Mouse (Mus musculus): Measurements from ENCODE around the gene Col12a1.

The Col12a1 gene
- long read RNA-seq, experiment 1, partial matches to known transcripts: 1 of 1 reads
- long read RNA-seq, experiment 1, other reads (novel, unspliced or antisense): 0 of 1 reads
- long read RNA-seq, experiment 2, partial matches to known transcripts: 1 of 1 reads
- long read RNA-seq, experiment 2, other reads (novel, unspliced or antisense): 0 of 1 reads

DNA sequence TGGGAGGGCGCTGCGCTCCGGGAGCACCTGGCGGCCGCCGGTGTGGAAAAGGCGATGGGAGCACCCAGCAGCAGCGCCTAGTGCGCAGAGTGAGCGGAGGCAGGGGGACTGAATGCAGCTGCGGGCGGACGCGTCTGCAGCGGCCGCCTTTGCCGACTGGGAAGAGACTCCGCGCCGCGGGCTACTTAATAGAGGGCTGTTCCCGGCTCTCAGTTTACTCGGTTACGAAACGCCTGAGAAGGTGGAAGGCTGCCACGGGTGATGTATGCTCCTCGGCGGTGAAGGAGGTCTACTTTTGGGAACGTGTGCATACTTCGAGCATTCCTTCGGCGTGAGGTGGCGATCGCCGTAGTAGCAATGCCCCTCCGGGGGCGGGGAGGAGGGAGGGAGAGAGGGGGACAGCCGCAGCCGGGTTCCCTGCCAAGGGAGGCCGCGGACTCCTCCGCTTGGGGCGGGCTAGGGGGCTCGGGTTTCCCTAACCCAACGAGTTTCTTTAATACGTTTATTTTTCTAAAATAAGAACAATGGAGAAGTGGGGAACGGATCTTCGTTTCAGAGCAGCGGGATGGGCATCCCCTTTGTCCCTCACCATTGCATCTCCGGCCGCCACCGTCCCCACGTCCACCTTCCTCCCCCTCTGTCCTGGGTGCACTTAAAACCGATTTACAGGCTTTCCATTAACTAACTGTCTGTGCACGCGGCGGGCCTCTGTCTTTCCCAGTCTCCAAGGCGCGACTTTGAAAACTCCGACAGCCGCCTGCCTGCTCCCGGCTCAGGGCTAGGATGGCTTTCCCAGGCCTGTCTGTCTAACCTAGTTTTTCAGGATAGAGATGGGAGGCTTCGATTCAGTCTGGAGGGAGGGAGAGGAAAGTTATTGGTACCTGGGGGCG is at the start of gene Col12a1:
TSS of gene Col12a1 (minus strand) at position 351 of the 890 bp plus-strand sequence.
- intact Hi-C loops (cut with DNase I): loop anchor here (5.0 kb wide), 1 partner anchor 931 kb away; no protein-coding TSS in a partner anchor

DNA sequence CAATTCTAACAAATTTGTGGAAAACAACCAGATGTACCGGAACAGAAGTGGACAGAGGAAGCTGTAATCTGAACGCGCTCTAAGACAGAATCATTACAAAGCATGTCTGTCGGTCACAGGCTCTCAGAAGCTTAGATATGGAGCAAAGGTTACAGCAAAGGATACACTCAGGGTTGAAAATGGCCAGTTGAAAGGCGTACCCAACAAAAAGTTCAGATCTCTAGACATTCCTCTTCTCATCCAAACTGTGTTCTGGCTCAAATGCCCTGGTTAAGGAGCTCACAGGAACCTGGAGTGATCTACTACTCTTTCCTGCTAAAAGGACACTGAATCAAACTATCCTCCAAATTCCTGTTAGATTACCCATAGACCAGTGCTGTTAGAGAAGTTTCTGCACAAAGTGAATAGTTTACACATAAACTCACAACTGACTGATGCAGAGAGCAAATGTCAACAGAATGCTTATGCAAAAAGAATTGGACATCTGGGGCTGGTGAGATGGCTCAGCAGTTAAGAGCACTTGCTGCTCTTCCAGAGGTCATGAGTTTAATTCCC is 48.4 kb upstream of the Col12a1 start:
- intact Hi-C loops (cut with DNase I): no loop called here

DNA sequence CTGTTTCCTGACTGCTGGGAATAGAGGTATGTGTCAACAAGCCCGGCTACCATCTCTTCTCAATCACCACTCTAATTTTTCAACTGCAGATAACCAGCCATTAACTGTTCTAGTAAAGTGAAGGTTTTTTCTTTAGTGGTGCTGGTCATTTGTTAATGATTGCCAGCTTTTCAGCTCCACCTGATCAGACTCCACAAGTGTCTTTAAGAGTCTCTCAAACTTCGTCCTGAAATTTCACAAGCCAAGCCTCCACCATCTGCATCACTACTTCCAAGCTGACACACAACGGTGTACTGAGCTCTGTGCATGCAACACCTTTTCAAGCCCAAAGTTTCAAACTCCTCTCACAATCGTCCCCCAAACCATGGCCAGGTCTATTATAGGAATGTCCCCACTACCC is 46.7 kb upstream of the Col12a1 start:
- intact Hi-C loops (cut with DNase I): no loop called here

DNA sequence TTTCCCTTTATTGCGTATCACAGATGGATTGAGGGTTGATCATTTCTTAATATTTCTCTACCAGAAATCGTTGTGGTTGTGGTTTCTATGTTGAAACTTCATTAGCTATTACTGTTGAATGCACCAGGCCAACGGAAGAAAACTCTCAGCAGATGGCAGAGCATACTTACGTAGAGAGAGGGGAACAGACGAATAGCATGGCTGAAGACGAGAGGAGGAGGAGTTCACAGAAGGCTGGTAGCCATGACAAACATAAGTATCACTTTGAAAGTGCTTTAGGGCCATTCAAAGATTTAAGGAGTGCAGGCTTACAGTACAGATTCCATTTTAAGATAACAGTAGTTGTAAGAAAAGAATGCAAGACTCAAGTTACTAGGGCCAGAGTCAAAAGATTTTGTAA is 43.9 kb upstream of the Col12a1 start:
- intact Hi-C loops (cut with DNase I): loop anchor here (5.0 kb wide), 1 partner anchor 35 kb away; no protein-coding TSS in a partner anchor

DNA sequence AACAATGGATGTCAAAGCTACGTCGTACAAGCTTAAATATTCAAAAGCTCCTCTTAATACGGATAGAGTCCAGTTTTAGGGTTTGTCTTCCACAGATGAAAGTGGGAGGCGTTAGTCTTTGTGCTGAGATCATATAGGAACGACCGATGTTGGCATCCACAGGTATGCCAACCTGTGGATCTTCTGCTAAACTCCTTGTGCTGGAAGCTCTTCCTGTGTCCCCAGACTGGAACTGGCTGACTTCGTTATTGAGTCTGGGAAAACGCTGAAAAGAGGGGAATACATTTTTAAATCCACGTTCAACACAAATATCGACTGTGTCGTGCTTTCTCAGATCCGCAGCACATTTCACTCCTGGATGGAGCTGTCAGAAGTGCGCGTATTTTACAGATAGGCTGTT is 41.4 kb upstream of the Col12a1 start:
- intact Hi-C loops (cut with DNase I): loop anchor here (5.0 kb wide), 1 partner anchor 37 kb away; no protein-coding TSS in a partner anchor

DNA sequence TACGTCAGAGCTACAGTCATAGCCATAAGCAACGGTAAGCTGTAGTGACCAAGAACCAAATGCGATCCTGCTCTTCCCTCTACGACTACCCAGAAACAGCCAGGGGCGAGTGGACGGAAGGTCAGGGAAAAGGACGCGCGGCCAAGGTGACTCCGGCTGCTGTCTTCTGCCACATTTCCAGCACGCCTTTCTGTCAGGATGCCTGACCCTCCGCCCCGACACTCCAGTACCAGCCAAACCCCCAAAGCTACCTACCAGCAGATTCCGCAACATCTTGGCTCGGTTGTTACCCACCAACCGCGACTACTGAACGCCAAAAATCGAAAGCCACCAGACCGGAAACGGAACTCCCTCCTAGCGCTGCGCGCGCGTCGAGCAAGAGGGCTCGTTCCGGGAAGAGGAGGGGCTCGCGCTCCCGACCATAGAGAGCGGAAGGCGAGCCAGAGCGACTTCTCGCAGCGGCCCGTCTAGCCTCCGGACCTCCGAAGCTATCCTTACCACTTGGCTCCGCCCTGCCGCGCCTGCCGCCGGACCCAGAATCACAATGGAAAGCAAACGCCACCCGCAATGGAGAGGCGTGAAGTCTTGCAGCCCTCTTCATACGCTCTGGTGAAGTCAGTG is 40.9 kb upstream of the Col12a1 start, which contains the start of gene Cox7a2:
TSS of gene Cox7a2 (minus strand) at position 494 of the 621 bp plus-strand sequence.
- intact Hi-C loops (cut with DNase I): loop anchor here (5.0 kb wide), 1 partner anchor 38 kb away; no protein-coding TSS in a partner anchor

DNA sequence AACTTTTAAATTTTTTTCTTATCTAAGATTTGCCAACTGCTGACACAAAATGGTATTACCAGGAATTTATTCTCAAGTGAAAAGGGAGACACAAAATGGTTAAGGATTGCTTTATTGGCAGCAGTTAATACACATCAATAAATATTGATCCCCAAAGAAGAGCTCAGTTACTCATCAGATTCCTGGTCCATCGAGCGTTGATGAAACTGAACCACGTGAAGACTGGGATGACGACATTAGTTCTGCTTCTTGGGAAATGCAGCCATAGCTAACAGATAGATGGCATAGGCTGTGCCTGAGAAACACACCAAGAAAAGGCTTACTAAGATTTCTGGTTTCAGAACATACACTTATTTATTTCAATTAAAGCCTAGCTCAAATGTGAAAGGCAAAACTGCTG is 36.7 kb upstream of the Col12a1 start:
- intact Hi-C loops (cut with DNase I): no loop called here

DNA sequence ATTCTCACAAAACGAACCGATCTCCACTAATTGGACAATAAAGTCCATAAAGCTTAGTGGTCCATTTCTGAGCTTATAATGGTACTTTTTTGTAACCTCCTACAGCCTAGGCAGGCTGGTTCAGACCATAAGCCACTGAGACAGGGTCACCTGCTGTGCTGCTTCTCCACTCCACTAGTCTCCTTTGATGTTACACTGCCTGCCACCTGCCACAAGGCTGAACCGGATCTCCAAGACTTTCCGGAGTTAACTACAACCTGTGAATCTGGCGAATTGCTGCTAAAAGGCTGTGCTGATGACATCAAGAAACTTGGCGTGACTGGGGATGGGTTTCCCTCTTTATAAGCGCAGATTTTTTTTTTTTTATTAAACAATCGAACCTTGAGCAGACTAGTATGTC is 33.2 kb upstream of the Col12a1 start:
- intact Hi-C loops (cut with DNase I): no loop called here

DNA sequence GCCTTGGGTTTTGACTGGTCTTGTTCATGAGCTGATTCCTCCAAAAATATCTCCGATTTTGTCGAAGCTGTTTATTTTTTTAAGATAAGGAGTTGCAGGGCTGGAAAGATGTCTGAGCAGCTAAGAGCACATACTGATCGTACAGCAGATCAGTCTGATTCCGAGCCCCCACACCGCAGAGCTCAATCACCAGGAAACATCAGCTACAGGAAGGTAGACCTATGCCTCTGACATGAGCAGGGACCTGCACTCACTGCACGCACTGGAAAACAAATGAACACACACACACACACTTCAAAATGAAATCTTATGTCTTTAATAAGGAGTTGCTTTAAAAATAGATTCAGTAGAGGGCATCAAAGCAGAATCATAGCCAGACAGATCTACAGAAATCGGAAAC is 32.1 kb upstream of the Col12a1 start:
- intact Hi-C loops (cut with DNase I): no loop called here

DNA sequence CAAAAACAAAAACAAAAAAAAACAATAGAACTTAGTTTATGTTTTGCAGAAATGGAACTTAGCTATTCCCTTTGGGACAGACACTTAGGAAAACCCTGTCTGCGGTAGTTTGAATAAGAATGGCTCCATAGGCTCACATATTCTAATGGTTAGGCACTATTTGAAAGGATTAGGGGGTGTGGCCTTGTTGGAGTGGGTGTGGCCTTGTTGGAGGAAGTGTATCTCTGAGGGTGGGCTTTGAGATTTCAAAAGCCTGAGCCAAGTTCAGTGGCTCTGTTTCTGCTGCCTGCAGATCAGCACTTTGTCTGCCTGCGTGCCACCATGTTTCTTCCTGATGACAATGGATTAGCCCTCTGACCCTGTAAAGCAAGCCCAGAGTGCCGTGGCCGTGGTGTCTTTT is 26.4 kb upstream of the Col12a1 start:
- intact Hi-C loops (cut with DNase I): no loop called here

DNA sequence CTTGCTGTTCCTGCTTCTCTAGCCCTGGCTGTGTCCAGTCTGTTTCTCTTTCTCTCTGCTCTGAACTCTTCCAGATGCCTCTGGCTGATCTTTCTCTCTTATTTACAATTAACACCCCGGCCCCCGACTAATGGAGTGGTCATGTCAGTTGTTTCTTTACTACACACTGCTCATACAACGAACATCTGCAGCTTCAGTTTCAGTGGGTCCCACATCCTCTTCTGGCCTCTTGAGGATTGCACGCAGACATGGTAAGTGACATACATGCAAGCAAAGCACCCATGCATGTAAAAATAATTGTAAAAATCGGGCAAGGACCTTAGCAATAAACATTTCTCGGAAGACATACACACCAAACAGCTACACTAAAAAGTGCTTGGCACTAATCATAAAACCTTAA is 17.0 kb upstream of the Col12a1 start:
- intact Hi-C loops (cut with DNase I): no loop called here

DNA sequence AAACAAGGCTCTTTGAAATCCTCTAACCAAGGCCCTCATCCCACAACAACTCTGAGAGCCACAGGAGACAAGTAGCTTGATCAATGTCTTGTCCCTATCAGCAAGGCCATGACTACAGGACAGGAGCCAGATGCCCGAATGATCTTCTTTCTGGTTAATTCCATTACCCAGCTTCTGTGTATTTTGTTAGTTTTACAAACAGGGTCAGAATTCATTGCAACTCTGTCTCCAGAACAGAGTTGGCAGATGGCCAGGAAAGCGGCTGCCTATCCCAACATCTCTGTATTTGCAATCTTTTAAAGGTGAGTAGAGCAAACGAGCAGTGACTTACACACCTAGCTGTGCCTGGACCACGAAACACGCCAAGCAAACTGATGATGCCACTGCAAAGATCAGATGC is 11.7 kb upstream of the Col12a1 start:
- intact Hi-C loops (cut with DNase I): no loop called here

DNA sequence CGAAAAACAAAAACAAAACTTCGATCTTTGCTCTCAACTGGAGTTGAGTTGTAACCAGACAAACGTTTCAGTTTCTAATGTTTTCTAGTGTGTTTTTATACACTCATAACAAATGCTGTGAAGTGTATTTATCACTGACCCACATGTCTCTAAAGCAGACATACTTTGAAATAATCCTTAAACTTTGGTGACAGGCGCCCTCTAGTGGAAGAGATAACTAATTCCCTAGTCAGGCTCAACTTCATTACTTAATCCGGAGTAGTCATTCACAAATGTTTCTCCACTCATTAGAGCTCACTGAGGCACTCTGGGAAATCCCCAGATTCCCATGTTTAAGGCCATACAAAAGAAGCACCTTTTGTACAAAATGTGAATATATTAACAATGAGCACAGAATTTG is 4.5 kb upstream of the Col12a1 start:
- intact Hi-C loops (cut with DNase I): loop anchor here (5.0 kb wide), 1 partner anchor 616 kb away; no protein-coding TSS in a partner anchor

DNA sequence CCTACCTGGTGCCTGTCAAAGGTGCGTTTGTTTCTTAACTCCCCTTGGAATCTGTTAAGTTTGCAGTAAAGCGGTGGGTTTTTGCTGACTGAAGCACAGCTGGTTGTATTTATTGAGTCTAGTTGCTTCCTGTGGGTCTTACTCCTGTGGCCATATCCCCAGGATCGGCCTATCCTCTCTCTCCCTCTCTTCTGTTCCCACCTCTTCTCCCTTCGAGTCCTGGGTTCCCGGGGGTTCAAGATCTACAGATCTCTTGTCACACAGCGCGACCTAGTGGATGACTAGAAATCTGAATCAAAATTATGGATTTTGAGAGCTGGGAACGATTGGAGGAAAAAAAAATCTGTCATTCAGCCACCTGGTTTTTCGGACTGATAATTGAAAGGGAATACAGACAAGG is 2.4 kb upstream of the Col12a1 start:
- intact Hi-C loops (cut with DNase I): loop anchor here (2.0 to 5.0 kb wide), 2 partner anchors 614 to 678 kb away; no protein-coding TSS in a partner anchor

DNA sequence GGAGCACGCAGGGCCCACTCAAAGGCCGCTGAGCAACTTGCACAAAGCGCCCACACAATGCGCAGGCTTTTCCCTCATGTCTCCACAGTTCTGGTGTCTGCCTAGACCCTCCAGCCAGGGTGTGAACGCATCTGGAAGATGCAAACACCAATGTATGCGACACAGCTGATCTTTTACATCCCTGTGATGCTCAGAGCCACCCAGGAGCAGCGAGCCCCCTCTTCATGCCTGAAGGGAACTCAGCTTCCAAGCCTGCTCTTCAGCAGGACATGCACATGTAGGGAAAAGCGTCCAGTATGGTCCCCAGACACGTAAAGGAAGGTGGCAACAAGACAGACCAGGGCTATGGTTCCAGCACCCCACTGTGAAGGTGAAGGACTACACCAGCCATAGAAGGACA is 1.5 kb upstream of the Col12a1 start:
- intact Hi-C loops (cut with DNase I): loop anchor here (2.0 to 5.0 kb wide), 2 partner anchors 613 to 677 kb away; no protein-coding TSS in a partner anchor

DNA sequence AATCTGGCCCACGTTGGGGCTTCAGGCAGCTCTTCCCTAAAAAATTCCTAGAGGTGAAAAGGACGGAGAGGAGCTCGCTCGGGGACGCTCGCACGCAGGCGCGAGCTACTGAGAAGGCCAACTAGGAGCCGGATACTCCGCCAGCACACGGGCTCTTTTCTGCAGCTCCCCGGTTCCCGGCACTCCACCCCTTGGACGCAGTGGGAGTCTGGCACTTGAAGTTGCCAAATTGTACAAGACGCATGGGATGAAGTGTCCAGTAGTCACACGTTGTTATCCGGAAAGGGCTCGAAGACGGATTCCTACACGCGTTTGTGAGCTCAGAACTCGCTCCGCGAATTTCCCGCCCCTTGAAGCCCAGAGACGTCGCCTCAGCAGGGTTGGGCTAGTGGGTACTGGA is 820 bp upstream of the Col12a1 start:
- intact Hi-C loops (cut with DNase I): loop anchor here (5.0 kb wide), 1 partner anchor 932 kb away; no protein-coding TSS in a partner anchor

DNA sequence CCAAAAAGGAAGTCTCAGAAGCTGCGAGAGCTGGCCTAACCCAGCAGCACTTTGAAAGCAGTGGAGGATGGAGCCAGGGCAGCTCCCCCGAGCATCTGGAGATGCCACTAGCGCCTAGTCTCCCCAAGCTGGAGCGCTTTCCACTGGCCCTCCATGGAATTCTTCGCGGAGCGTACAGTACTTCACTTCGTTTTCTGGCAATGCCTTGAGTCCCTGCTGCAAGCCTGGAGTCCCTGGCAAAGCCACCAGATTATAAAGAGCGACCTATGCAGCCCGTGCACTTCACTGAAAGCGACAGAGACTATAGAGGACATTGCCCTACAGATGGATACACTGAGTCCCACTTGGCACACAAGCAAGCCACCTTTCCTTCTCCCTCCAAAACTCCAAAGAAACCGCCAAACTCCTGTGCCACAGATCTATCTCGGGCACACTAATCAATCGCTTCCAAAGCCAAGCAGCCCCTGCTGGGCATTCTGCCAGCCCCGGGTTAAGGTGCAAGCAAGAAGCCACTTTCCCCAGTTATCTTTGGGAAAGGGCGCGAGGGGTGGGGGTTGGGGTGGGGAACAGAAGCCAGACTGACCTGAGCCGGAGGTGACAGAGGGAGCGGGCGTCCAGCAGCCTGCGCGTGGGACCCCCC is 675 bp downstream of the Col12a1 start:
- intact Hi-C loops (cut with DNase I): loop anchor here (5.0 kb wide), 1 partner anchor 931 kb away; no protein-coding TSS in a partner anchor

DNA sequence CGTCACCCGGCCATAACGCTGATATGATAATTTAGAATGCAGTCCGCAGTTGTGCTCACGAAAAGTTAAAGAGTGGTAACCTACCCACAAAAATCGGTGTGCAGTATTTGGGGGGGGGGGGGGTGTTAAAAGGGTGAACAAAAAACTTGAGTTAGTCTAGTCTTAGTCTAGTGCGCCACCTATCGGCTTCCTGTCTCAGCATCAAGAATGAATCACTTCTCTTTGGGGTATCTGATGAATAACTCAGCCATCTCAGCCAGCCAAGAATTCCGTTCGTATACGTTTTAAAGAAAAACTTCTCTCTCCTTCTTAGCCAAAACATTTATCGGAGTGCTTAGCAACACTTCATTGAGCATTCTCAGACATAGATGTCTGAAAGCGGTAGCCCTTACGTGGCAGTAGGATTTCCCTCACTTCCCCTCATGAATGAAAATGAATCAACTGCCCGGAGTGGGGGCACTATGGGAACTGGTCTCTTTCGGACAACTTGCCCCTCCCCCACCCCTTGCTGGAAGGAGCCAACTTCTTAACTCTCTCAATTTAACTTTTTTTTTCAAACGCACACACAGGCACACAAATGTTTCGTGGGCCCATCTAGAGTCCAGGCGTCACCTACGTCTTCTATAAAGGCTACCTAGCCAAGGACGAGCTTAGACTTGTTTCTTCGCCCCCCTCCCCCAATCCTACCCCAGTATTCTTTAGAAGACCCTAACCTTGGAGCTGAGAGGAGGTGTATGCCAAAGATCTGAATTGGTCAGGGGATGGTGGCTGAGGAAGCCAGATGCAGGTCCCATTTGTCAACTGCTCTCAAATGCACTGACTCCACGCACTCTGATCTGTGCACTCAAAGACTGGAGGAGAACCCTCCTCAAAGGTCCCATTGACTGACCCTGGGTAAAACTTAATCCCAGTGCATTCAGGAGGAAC is 1.5 kb downstream of the Col12a1 start:
- intact Hi-C loops (cut with DNase I): loop anchor here (5.0 kb wide), 1 partner anchor 930 kb away; no protein-coding TSS in a partner anchor

DNA sequence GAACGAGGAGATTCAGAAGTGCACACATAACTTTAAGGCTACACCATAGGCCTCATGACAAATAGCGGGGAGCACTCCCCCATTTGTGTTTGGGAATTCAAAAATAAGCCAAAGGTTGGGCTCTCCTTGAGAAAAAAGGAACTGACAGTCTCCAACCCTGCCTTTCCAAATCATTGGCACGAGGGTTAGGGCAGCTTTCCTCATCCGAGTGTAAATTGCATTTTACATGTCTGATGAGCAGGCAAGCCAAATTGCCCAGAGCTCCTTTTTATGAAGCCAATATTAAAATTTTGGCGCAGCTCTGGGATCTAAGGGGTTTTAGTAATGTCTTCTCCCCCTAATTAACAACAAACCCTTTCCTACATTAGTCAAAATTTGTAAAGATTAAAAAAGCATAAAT is 2.1 kb downstream of the Col12a1 start:
- intact Hi-C loops (cut with DNase I): loop anchor here (5.0 kb wide), 1 partner anchor 929 kb away; no protein-coding TSS in a partner anchor

Measured in adrenal gland (tissue).